Mouse (Mus musculus) midbrain, postnatal 0 days (tissue): ENCODE data around the gene Serpini1. TPM values are rescaled to one million over a fixed set of nuclear protein-coding genes. Genes with fewer than 3 reads are reported as not detected.

Source experiments
- ATAC-seq: fragments of 200-750 bp; cut with Nextera tagmentation; 2 replicates; pipeline ENCODE4 v1.8.0; 2017; ENCODE audit warnings: moderate number of reproducible peaks, mild to moderate bottlenecking, moderate TSS enrichment, moderate library complexity; ENCODE audit not compliant: low FRiP score
- DNase-seq: peaks from one replicate; pipeline ENCODE4 v3.0.0-alpha.2; 2015; ENCODE audit warnings: low spot score
- H3K27ac ChIP-seq: fragments of 300-500 bp; sonication (generic); 2 replicates; pipeline ENCODE4 v1.5.1; 2014; ENCODE audit warnings: low read depth, mild to moderate bottlenecking, low read length, mixed read lengths
- H3K27me3 ChIP-seq: fragments of 300-500 bp; sonication (generic); 2 replicates; pipeline ENCODE4 v1.6.1; 2014; ENCODE audit warnings: low read length, control low read depth, mixed read lengths; ENCODE audit not compliant: insufficient read depth
- H3K36me3 ChIP-seq: fragments of 300-500 bp; sonication (generic); 2 replicates; pipeline ENCODE4 v1.6.1; 2014; ENCODE audit warnings: low read length, control low read depth, mixed read lengths; ENCODE audit not compliant: insufficient read depth
- H3K4me1 ChIP-seq: fragments of 300-500 bp; sonication (generic); 2 replicates; pipeline ENCODE4 v1.6.1; 2014; ENCODE audit warnings: mild to moderate bottlenecking, control low read depth, antibody characterized with exemption, low read length, mixed read lengths; ENCODE audit not compliant: insufficient read depth
- H3K4me2 ChIP-seq: fragments of 300-500 bp; sonication (generic); 2 replicates; pipeline ENCODE4 v1.6.1; 2014; ENCODE audit warnings: low read depth, mild to moderate bottlenecking, low read length, mixed read lengths; ENCODE audit not compliant: poor library complexity, severe bottlenecking
- H3K4me3 ChIP-seq: fragments of 300-500 bp; sonication (generic); 2 replicates; pipeline ENCODE4 v1.5.1; 2014; ENCODE audit warnings: low read depth, mild to moderate bottlenecking, low read length, moderate library complexity
- H3K9ac ChIP-seq: fragments of 300-500 bp; sonication (generic); replicated peaks from 2 replicates; pipeline ENCODE4 v1.6.1; 2014; ENCODE audit warnings: mild to moderate bottlenecking, low read length, moderate library complexity, mixed read lengths; ENCODE audit not compliant: poor library complexity, severe bottlenecking
- H3K9me3 ChIP-seq: fragments of 300-500 bp; sonication (generic); 2 replicates; pipeline ENCODE4 v1.6.1; 2016; ENCODE audit warnings: low read length, control low read depth
- CTCF ChIP-seq: IDR thresholded peaks from 2 replicates; pipeline ENCODE4 v1.5.1; 2016; ENCODE audit warnings: antibody characterized with exemption, mild to moderate bottlenecking
- WGBS: fragments of 180-500 bp; shearing (Covaris S2); extraction: QIAGEN DNeasy Blood & Tissue Kit; methylation state at CpG from one replicate; pipeline ENCODE4 v1.1.7; 2014; 5-methylcytosine and 5-hydroxymethylcytosine counted together
- polyA plus RNA-seq: library from polyadenylated mRNA; unstranded; fragments of >200 nt; fragmentation: Nextera tagmentation; extraction: Ambion mirVana; gene quantifications from 2 replicates; pipeline ENCODE4 v1.2.1, GENCODE M21; 2015
- total RNA-seq: library from RNA; depleted of rRNA; stranded (reverse); fragments of >200 nt; gene quantifications from 2 replicates; pipeline ENCODE4 v1.2.3, GENCODE M21; 2014; rRNA removed

The Serpini1 gene
- total and polyA plus RNA-seq, 2 experiments from 2014 or later: 102 to 142 TPM

DNA sequence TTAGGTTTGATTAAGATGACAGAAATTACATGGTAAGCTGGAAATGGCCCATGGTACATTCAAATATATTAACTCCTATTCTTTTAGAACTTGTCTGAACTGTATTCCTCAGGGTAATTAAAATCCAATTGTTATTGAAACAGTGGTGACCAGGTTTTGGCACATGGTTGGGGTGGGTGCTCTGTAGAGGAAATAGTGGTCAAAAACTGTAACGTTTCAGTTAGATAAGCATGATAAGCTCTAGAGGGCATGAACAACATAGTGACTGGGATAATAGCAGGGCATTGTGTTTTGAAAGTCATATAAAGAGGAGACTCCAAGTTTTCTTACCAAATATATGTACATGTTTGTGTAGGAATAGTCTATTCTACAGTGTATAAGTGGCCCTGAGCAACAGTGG is 134.7 kb downstream of the Serpini1 start:
- ATAC-seq (no peak), DNase-seq (no peak)
- no peak for TF ChIP-seq CTCF
- no peaks in the 10 kb centered on the region for H3K27me3 ChIP-seq
- no peak overlapping the region for H3K27ac ChIP-seq
- no peak overlapping the region for H3K4me2 ChIP-seq
- no peaks in the 10 kb centered on the region for H3K9me3 ChIP-seq
- H3K4me3 ChIP-seq: no peak overlapping the region
- H3K4me1 ChIP-seq: no peaks in the 10 kb centered on the region
- H3K9ac ChIP-seq: no peak overlapping the region
- WGBS: 81% methylated on average over 1 of the region's 1 CpGs
- H3K36me3 ChIP-seq: no peaks in the 10 kb centered on the region

Other genes starting within 250 kb of the Serpini1 start
- 0.66 and 1.2 TPM in 2 replicates for gene Wdr49, start 75.4 kb upstream of the Serpini1 start, total RNA-seq
- gene Wdr49, start 75.4 kb upstream of the Serpini1 start, polyA plus RNA-seq: 0.15 and 0.17 TPM in 2 replicates
- 33.8 and 54.2 TPM in 2 replicates for gene Pdcd10, start 691 bp upstream of the Serpini1 start, total RNA-seq
- 93.8 and 95.6 TPM in 2 replicates for gene Pdcd10, start 691 bp upstream of the Serpini1 start, polyA plus RNA-seq
- gene Gm29133, start 190.7 kb downstream of the Serpini1 start, total RNA-seq: not detected in 2 replicates
- gene Gm29133, start 190.7 kb downstream of the Serpini1 start, polyA plus RNA-seq: not detected in 2 replicates